Mouse (Mus musculus): ENCODE measurements at regions not wholly inside any gene's neighbourhood (a gene's known extent, or its start where the extent isn't known, plus 50 kb on each side); places are given as distances from the start of the nearest gene placed in this dataset.

- no peak for DNase-seq
Observed at GRCm38 (mm10) chr12:59834809-59835208, 615.3 kb upstream of the Fbxo33 start.

GRCm38 (mm10) chr12:59822918-59823317 is 603.4 kb upstream of the Fbxo33 start:
- no peak for DNase-seq

- no peak for DNase-seq
Observed at GRCm38 (mm10) chr12:59822435-59822834, 602.9 kb upstream of the Fbxo33 start.

GRCm38 (mm10) chr12:59821698-59822097 is 602.2 kb upstream of the Fbxo33 start:
- DNase-seq, result no peak

GRCm38 (mm10) chr12:59815965-59816364 is 596.4 kb upstream of the Fbxo33 start:
- DNase-seq, result no peak

GRCm38 (mm10) chr12:59814356-59814755 is 594.8 kb upstream of the Fbxo33 start:
- DNase-seq, result no peak

GRCm38 (mm10) chr12:59809224-59809623 is 589.7 kb upstream of the Fbxo33 start:
- no peak for DNase-seq

- no peak for DNase-seq
Observed at GRCm38 (mm10) chr12:59798051-59798450, 578.5 kb upstream of the Fbxo33 start.

GRCm38 (mm10) chr12:59791473-59791872 is 571.9 kb upstream of the Fbxo33 start:
- DNase-seq, result no peak

- no peak for DNase-seq
Observed at GRCm38 (mm10) chr12:59786831-59787230, 567.3 kb upstream of the Fbxo33 start.

GRCm38 (mm10) chr12:59770980-59771379 is 551.5 kb upstream of the Fbxo33 start:
- DNase-seq, result no peak

- DNase-seq, result no peak
Observed at GRCm38 (mm10) chr12:59762260-59762659, 542.7 kb upstream of the Fbxo33 start.

GRCm38 (mm10) chr12:59744768-59745167 is 525.2 kb upstream of the Fbxo33 start:
- no peak for DNase-seq

GRCm38 (mm10) chr12:59743211-59743610 is 523.7 kb upstream of the Fbxo33 start:
- no peak for DNase-seq

- DNase-seq, result no peak
Observed at GRCm38 (mm10) chr12:59724951-59725350, 505.4 kb upstream of the Fbxo33 start.

GRCm38 (mm10) chr12:59722471-59723182 is 503.1 kb upstream of the Fbxo33 start:
- no peak for DNase-seq

GRCm38 (mm10) chr12:59713216-59713615 is 493.7 kb upstream of the Fbxo33 start:
- DNase-seq, result no peak

GRCm38 (mm10) chr12:59683235-59683634 is 463.7 kb upstream of the Fbxo33 start:
- no peak for DNase-seq

GRCm38 (mm10) chr12:59663161-59663560 is 443.6 kb upstream of the Fbxo33 start:
- DNase-seq, result no peak

GRCm38 (mm10) chr12:59630678-59631077 is 411.2 kb upstream of the Fbxo33 start:
- DNase-seq, result no peak

- DNase-seq, result no peak
Observed at GRCm38 (mm10) chr12:59623147-59623546, 403.6 kb upstream of the Fbxo33 start.

GRCm38 (mm10) chr12:59621132-59621531 is 401.6 kb upstream of the Fbxo33 start:
- DNase-seq, result no peak

GRCm38 (mm10) chr12:59620340-59620739 is 400.8 kb upstream of the Fbxo33 start:
- DNase-seq, result no peak

GRCm38 (mm10) chr12:59616075-59616474 is 396.6 kb upstream of the Fbxo33 start:
- no peak for DNase-seq

- DNase-seq, result no peak
Observed at GRCm38 (mm10) chr12:59599785-59600184, 380.3 kb upstream of the Fbxo33 start.
